Mouse (Mus musculus): ENCODE data around the gene Gm20388. TPM values are rescaled to one million over a fixed set of nuclear protein-coding genes. Genes with fewer than 3 reads are reported as not detected.

The Gm20388 gene
- total RNA-seq, 2 experiments from 2014 or later: 10.3 to 10.6 TPM

GRCm38 (mm10) chr8:122430058-122430636 is 2519.5 kb downstream of the Gm20388 start:
- no peak for DNase-seq (ENCODE audit: low spot score in 2 of 2)
- intact Hi-C loops (cut with DNase I): no loop called here

GRCm38 (mm10) chr8:122430646-122431045 is 2520.0 kb downstream of the Gm20388 start:
- intact Hi-C loops (cut with DNase I): no loop called here
- no peak for DNase-seq (ENCODE audit: low spot score in 2 of 2)

GRCm38 (mm10) chr8:122431694-122432442 is 2521.2 kb downstream of the Gm20388 start:
- intact Hi-C loops (cut with DNase I): no loop called here
- DNase-seq (ENCODE audit: low spot score in 2 of 2): no peak

GRCm38 (mm10) chr8:122432443-122433268 is 2522.0 kb downstream of the Gm20388 start, which contains the start of gene Cyba:
Gene Cyba, minus strand, starts transcription at chr8:122432930.
- intact Hi-C loops (cut with DNase I): no loop called here
- DNase-seq (ENCODE audit: low spot score in 2 of 2): no peak

GRCm38 (mm10) chr8:122433269-122433905 is 2522.7 kb downstream of the Gm20388 start:
- intact Hi-C loops (cut with DNase I): no loop called here
- no peak for DNase-seq (ENCODE audit: low spot score in 2 of 2)

- intact Hi-C loops (cut with DNase I): no loop called here
- DNase-seq (ENCODE audit: low spot score in 2 of 2): no peak
Measured at GRCm38 (mm10) chr8:122435375-122435774, 2524.7 kb downstream of the Gm20388 start.

GRCm38 (mm10) chr8:122436146-122436545 is 2525.5 kb downstream of the Gm20388 start:
- no peak for DNase-seq (ENCODE audit: low spot score in 2 of 2)
- intact Hi-C loops (cut with DNase I): no loop called here

- DNase-seq (ENCODE audit: low spot score in 2 of 2): no peak
- intact Hi-C loops (cut with DNase I): no loop called here
Measured at GRCm38 (mm10) chr8:122436586-122437125, 2526.0 kb downstream of the Gm20388 start.

GRCm38 (mm10) chr8:122437708-122438331 is 2527.2 kb downstream of the Gm20388 start:
- DNase-seq (ENCODE audit: low spot score in 2 of 2): no peak
- intact Hi-C loops (cut with DNase I): no loop called here

- intact Hi-C loops (cut with DNase I): no loop called here
- DNase-seq (ENCODE audit: low spot score in 2 of 2): no peak
Measured at GRCm38 (mm10) chr8:122439336-122439735, 2528.7 kb downstream of the Gm20388 start.

GRCm38 (mm10) chr8:122441326-122441725 is 2530.7 kb downstream of the Gm20388 start:
- no peak for DNase-seq (ENCODE audit: low spot score in 2 of 2)
- intact Hi-C loops (cut with DNase I): no loop called here

- DNase-seq (ENCODE audit: low spot score in 2 of 2): no peak
- intact Hi-C loops (cut with DNase I): loop anchor here (2.0 kb wide), 1 partner anchor 66 kb away; the partner anchor contains the start of gene Zc3h18
Measured at GRCm38 (mm10) chr8:122442356-122442755, 2531.7 kb downstream of the Gm20388 start.

GRCm38 (mm10) chr8:122442781-122443180 is 2532.1 kb downstream of the Gm20388 start:
- intact Hi-C loops (cut with DNase I): loop anchor here (2.0 kb wide), 1 partner anchor 66 kb away; the partner anchor contains the start of gene Zc3h18
- DNase-seq (ENCODE audit: low spot score in 2 of 2): no peak

- peak; percentile 100 for DNase-seq (ENCODE audit: low spot score in 2 of 2)
- intact Hi-C loops (cut with DNase I): loop anchor here (1.0 to 2.0 kb wide), 2 partner anchors 31 to 67 kb away; partner anchors contain the start of gene Zc3h18
Measured at GRCm38 (mm10) chr8:122443262-122444006, 2532.8 kb downstream of the Gm20388 start, which contains the start of gene Mvd. Gene Mvd, minus strand, starts transcription at chr8:122443422.

GRCm38 (mm10) chr8:122444058-122444748 is 2533.6 kb downstream of the Gm20388 start:
- intact Hi-C loops (cut with DNase I): loop anchor here (1.0 kb wide), 1 partner anchor 30 kb away; no protein-coding TSS in a partner anchor

GRCm38 (mm10) chr8:122445203-122445602 is 2534.6 kb downstream of the Gm20388 start:
- intact Hi-C loops (cut with DNase I): no loop called here
- DNase-seq (ENCODE audit: low spot score in 2 of 2): no peak

More at GRCm38 (mm10) chr8:122444058-122444748, 2533.6 kb downstream of the Gm20388 start:
- peak; percentile 74 to 83 for DNase-seq (ENCODE audit: low spot score in 2 of 2)

GRCm38 (mm10) chr8:122451161-122451703 is 2540.6 kb downstream of the Gm20388 start:
- no peak for DNase-seq (ENCODE audit: low spot score in 2 of 2)
- intact Hi-C loops (cut with DNase I): no loop called here
